Mouse (Mus musculus): ENCODE results near the gene Ppp4r1. TPM values are rescaled to one million over a fixed set of nuclear protein-coding genes. Genes with fewer than 3 reads are reported as not detected.

Gene Ppp4r1
- polyA plus RNA-seq, 1 experiment from 2014 or later, result 65.1 TPM

DNA sequence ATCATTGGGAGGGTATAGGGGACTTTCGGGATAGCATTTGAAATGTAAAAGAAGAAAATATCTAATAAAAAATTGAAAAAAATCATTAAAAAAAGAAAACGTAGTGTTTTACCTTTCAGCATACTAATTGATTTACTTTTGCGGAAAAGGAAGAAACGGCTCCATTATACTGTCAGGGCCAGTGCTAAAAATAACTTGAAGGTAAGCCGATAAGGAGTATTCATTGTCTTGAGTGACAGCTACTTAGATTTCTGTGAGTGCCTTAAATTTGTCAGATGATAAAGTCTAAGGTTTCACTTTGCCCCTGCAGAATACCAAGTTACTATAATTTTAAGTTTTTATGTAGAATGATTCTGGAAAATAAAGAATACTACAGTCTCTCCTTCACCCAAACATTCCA is 37.8 kb downstream of the Ppp4r1 start:
- no peaks in the 10 kb centered on the region for H3K9me3 ChIP-seq (replicated peaks; ENCODE audit: control insufficient read depth, low read length)
- WGBS, result 87% methylated on average over 5 of the region's 5 CpGs
- H3K36me3 ChIP-seq (replicated peaks; ENCODE audit: control insufficient read depth, insufficient read depth, low read depth, low read length), result peaks cover 10% of the 10 kb centered on the region
- no peaks in the 10 kb centered on the region for H3K27me3 ChIP-seq (ENCODE audit: control insufficient read depth, insufficient read depth, low read length)
- H3K9ac ChIP-seq (replicated peaks; ENCODE audit: low read length), result no peak overlapping the region
- ATAC-seq (replicated peaks; ENCODE audit: insufficient number of reproducible peaks, low FRiP score, low TSS enrichment, low read depth) (no peak), DNase-seq (ENCODE audit: low spot score) (no peak)
- no peak overlapping the region for H3K4me2 ChIP-seq (ENCODE audit: low read depth, low read length)
- H3K4me1 ChIP-seq (ENCODE audit: control insufficient read depth, insufficient read depth, low read length), result no peaks in the 10 kb centered on the region
- H3K27ac ChIP-seq (replicated peaks; ENCODE audit: low read depth, low read length), result no peak overlapping the region
- H3K4me3 ChIP-seq (ENCODE audit: low read depth, low read length), result no peak overlapping the region

DNA sequence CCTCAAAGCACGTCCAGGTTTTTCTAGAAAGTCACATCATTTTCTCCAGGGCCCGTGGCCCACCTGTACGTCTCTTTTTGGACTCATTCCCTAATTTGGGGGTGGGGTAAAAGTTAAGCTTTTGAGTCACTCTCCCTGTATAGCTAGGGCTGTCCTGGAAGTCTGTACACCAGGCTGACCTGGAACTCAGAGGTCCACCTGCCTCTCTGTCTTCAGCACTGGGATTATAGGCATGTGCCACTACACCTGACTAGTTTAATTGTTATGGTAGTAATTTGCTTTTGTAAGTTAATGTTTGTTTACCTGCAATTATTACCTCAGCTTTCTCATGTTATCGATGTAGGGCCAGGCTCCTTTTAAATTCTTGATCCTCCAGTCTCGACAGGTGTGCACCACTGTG is 40.0 kb downstream of the Ppp4r1 start:
- Histone ChIP-seq H3K4me2 (ENCODE audit: low read depth, low read length) (no peak overlapping the region), H3K27me3 (ENCODE audit: control insufficient read depth, insufficient read depth, low read length) (no peaks in the 10 kb centered on the region), H3K27ac (replicated peaks; ENCODE audit: low read depth, low read length) (no peak overlapping the region), H3K36me3 (replicated peaks; ENCODE audit: control insufficient read depth, insufficient read depth, low read depth, low read length) (peaks cover 4% of the 10 kb centered on the region), H3K9me3 (replicated peaks; ENCODE audit: control insufficient read depth, low read length) (no peaks in the 10 kb centered on the region), H3K4me3 (ENCODE audit: low read depth, low read length) (no peak overlapping the region), H3K9ac (replicated peaks; ENCODE audit: low read length) (no peak overlapping the region), H3K4me1 (ENCODE audit: control insufficient read depth, insufficient read depth, low read length) (no peaks in the 10 kb centered on the region)
- DNase-seq (ENCODE audit: low spot score) (no peak), ATAC-seq (replicated peaks; ENCODE audit: insufficient number of reproducible peaks, low FRiP score, low TSS enrichment, low read depth) (no peak)
- WGBS, result 96% methylated on average over 5 of the region's 5 CpGs

DNA sequence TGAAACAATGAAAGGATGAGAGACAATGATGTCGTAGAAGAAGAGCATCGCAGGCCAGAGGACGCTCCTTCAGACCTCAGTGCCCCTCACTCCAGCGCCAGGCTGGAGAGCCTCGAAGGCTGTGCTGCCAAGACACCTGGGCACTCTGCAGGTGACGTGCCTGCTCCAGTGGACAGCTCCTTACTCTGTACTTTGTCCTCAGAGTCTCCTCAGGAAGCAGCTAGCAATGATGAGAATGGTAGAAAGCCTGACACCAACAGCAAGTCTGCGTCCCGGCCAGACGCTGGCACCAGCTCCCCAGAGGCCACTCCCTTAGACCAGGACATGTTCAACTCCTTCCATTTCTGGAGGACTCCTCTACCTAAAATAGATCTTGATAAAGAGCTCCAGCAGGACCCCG is 41.9 kb downstream of the Ppp4r1 start:
- no peak for ATAC-seq (replicated peaks; ENCODE audit: insufficient number of reproducible peaks, low FRiP score, low TSS enrichment, low read depth)
- WGBS, result 95% methylated on average over 10 of the region's 10 CpGs
- H3K36me3 ChIP-seq (replicated peaks; ENCODE audit: control insufficient read depth, insufficient read depth, low read depth, low read length), result peaks cover 4% of the 10 kb centered on the region

DNA sequence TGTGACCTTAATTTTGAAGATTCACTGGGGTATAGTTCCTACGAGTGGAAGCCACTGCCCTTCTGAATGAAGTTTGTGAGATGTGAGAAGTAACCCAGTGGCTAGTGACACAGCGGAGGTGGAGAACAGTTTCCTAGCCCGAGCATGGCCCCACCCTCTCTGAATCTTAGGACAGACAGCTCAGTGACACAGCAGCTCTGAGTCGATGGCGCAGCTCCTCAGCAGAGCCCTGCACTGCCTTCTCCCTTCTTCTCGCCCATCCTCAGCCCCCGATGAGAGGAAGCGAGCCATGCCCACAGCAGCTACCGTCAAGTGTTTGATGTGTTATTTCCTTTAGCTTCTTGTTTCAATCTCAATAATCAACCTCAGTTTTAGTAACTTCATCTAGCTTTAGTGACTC is 43.9 kb downstream of the Ppp4r1 start:
- Histone ChIP-seq H3K4me1 (ENCODE audit: control insufficient read depth, insufficient read depth, low read length) (no peaks in the 10 kb centered on the region), H3K27me3 (ENCODE audit: control insufficient read depth, insufficient read depth, low read length) (no peaks in the 10 kb centered on the region), H3K36me3 (replicated peaks; ENCODE audit: control insufficient read depth, insufficient read depth, low read depth, low read length) (peaks cover 8% of the 10 kb centered on the region), H3K4me2 (ENCODE audit: low read depth, low read length) (no peak overlapping the region), H3K4me3 (ENCODE audit: low read depth, low read length) (no peak overlapping the region), H3K9me3 (replicated peaks; ENCODE audit: control insufficient read depth, low read length) (no peaks in the 10 kb centered on the region), H3K9ac (replicated peaks; ENCODE audit: low read length) (no peak overlapping the region), H3K27ac (replicated peaks; ENCODE audit: low read depth, low read length) (no peak overlapping the region)
- ATAC-seq (replicated peaks; ENCODE audit: insufficient number of reproducible peaks, low FRiP score, low TSS enrichment, low read depth) (no peak), DNase-seq (ENCODE audit: low spot score) (no peak)
- WGBS, result 80% methylated on average over 9 of the region's 9 CpGs

More for the DNA sequence above, 41.9 kb downstream of the Ppp4r1 start:
- no peak for DNase-seq (ENCODE audit: low spot score)
- no peak overlapping the region for H3K4me2 ChIP-seq (ENCODE audit: low read depth, low read length)
- no peak overlapping the region for H3K27ac ChIP-seq (replicated peaks; ENCODE audit: low read depth, low read length)
- H3K9ac ChIP-seq (replicated peaks; ENCODE audit: low read length), result no peak overlapping the region
- no peaks in the 10 kb centered on the region for H3K9me3 ChIP-seq (replicated peaks; ENCODE audit: control insufficient read depth, low read length)
- H3K27me3 ChIP-seq (ENCODE audit: control insufficient read depth, insufficient read depth, low read length), result no peaks in the 10 kb centered on the region
- no peaks in the 10 kb centered on the region for H3K4me1 ChIP-seq (ENCODE audit: control insufficient read depth, insufficient read depth, low read length)
- H3K4me3 ChIP-seq (ENCODE audit: low read depth, low read length), result no peak overlapping the region

DNA sequence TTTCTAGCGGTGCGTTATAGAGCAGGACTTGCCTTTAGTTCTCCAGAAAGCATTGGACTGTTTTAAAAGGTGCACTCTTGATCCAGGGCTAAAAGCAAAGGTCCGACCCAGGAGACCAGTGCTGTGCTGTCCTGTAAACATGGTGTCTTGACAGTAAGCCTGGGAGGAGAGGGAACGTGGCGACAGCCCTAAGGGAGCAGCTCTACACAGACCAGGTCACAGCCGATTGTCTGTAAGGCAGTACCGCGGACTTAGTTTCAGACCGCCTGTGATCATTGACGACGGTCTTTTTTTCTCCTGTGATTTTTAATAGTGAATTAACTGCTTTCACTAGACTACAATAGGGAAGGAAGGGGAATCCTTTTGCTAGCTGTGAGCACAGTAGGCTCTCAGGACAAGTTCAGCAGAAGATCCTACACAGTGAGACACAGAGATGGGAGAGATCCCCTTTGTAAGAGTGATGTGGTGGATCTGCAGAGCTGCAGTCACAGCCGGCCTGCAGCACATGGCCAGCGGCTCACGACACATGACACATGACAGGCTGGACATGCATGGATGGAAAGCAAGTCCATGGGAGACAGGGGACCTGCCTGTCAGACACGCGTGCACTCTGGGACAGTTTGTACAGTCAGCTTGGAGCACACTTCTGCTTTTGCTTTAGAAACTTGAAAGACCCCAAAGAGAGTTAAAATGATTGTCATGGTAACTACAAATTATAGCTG is 44.9 kb downstream of the Ppp4r1 start:
- WGBS, result 87% methylated on average over 16 of the region's 16 CpGs
- no peak for DNase-seq (ENCODE audit: low spot score)
- Histone ChIP-seq H3K9me3 (replicated peaks; ENCODE audit: control insufficient read depth, low read length) (no peaks in the 10 kb centered on the region), H3K4me2 (ENCODE audit: low read depth, low read length) (no peak overlapping the region), H3K36me3 (replicated peaks; ENCODE audit: control insufficient read depth, insufficient read depth, low read depth, low read length) (peaks cover 8% of the 10 kb centered on the region), H3K4me1 (ENCODE audit: control insufficient read depth, insufficient read depth, low read length) (no peaks in the 10 kb centered on the region), H3K9ac (replicated peaks; ENCODE audit: low read length) (no peak overlapping the region), H3K27ac (replicated peaks; ENCODE audit: low read depth, low read length) (no peak overlapping the region), H3K4me3 (ENCODE audit: low read depth, low read length) (no peak overlapping the region), H3K27me3 (ENCODE audit: control insufficient read depth, insufficient read depth, low read length) (no peaks in the 10 kb centered on the region)
- 0 out of 2 replicates have a peak, but pooled peaks have one; percentile 64 for ATAC-seq (replicated peaks; ENCODE audit: insufficient number of reproducible peaks, low FRiP score, low TSS enrichment, low read depth)

- no peaks in the 10 kb centered on the region for H3K4me1 ChIP-seq (ENCODE audit: control insufficient read depth, insufficient read depth, low read length)
- H3K4me2 ChIP-seq (ENCODE audit: low read depth, low read length), result no peak overlapping the region
- no peaks in the 10 kb centered on the region for H3K9me3 ChIP-seq (replicated peaks; ENCODE audit: control insufficient read depth, low read length)
- DNase-seq (ENCODE audit: low spot score) (no peak), ATAC-seq (replicated peaks; ENCODE audit: insufficient number of reproducible peaks, low FRiP score, low TSS enrichment, low read depth) (no peak)
- no peak overlapping the region for H3K9ac ChIP-seq (replicated peaks; ENCODE audit: low read length)
- H3K27me3 ChIP-seq (ENCODE audit: control insufficient read depth, insufficient read depth, low read length), result no peaks in the 10 kb centered on the region
- no peak overlapping the region for H3K27ac ChIP-seq (replicated peaks; ENCODE audit: low read depth, low read length)
- H3K4me3 ChIP-seq (ENCODE audit: low read depth, low read length), result no peak overlapping the region
- peaks cover 8% of the 10 kb centered on the region for H3K36me3 ChIP-seq (replicated peaks; ENCODE audit: control insufficient read depth, insufficient read depth, low read depth, low read length)
- 92% methylated on average over 5 of the region's 5 CpGs for WGBS
These were observed 45.5 kb downstream of the Ppp4r1 start for GRCm38 (mm10) chr17:65827904-65828303.

DNA sequence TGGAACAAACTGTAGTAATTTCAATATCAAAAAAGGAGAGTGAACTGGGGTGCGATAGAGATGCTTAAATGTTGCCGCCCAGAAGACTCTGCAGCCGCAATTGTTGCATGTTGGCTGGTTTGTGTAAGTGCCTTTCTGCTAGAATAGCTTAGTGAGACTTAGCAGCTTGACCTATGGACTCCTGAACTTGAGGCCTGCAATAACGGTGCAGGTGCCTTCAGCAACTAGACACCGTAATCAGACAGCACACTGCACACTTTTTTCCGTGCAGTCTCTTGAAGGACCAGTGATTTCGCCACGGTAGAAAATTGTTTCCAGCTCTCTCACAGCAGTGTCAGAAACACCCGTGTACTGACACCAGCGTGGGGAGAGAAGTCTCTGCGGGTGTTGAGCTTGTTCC is 46.6 kb downstream of the Ppp4r1 start:
- 81% methylated on average over 11 of the region's 11 CpGs for WGBS
- DNase-seq (ENCODE audit: low spot score) (no peak), ATAC-seq (replicated peaks; ENCODE audit: insufficient number of reproducible peaks, low FRiP score, low TSS enrichment, low read depth) (no peak)
- no peak overlapping the region for H3K4me2 ChIP-seq (ENCODE audit: low read depth, low read length)
- no peaks in the 10 kb centered on the region for H3K9me3 ChIP-seq (replicated peaks; ENCODE audit: control insufficient read depth, low read length)
- no peak overlapping the region for H3K4me3 ChIP-seq (ENCODE audit: low read depth, low read length)
- no peaks in the 10 kb centered on the region for H3K27me3 ChIP-seq (ENCODE audit: control insufficient read depth, insufficient read depth, low read length)
- no peak overlapping the region for H3K9ac ChIP-seq (replicated peaks; ENCODE audit: low read length)
- no peak overlapping the region for H3K27ac ChIP-seq (replicated peaks; ENCODE audit: low read depth, low read length)
- H3K4me1 ChIP-seq (ENCODE audit: control insufficient read depth, insufficient read depth, low read length), result no peaks in the 10 kb centered on the region
- peaks cover 8% of the 10 kb centered on the region for H3K36me3 ChIP-seq (replicated peaks; ENCODE audit: control insufficient read depth, insufficient read depth, low read depth, low read length)

- no peak overlapping the region for H3K27ac ChIP-seq (replicated peaks; ENCODE audit: low read depth, low read length)
- peaks cover 8% of the 10 kb centered on the region for H3K36me3 ChIP-seq (replicated peaks; ENCODE audit: control insufficient read depth, insufficient read depth, low read depth, low read length)
These were observed 48.0 kb downstream of the Ppp4r1 start for GRCm38 (mm10) chr17:65830216-65830863.

More at GRCm38 (mm10) chr17:65830216-65830863, 48.0 kb downstream of the Ppp4r1 start:
- no peaks in the 10 kb centered on the region for H3K27me3 ChIP-seq (ENCODE audit: control insufficient read depth, insufficient read depth, low read length)
- H3K9me3 ChIP-seq (replicated peaks; ENCODE audit: control insufficient read depth, low read length), result no peaks in the 10 kb centered on the region
- no peaks in the 10 kb centered on the region for H3K4me1 ChIP-seq (ENCODE audit: control insufficient read depth, insufficient read depth, low read length)
- ATAC-seq (replicated peaks; ENCODE audit: insufficient number of reproducible peaks, low FRiP score, low TSS enrichment, low read depth), result 0 out of 2 replicates have a peak, but pooled peaks have one; percentile 29
- no peak overlapping the region for H3K4me2 ChIP-seq (ENCODE audit: low read depth, low read length)
- 93% methylated on average over 13 of the region's 13 CpGs for WGBS
- no peak for DNase-seq (ENCODE audit: low spot score)
- H3K9ac ChIP-seq (replicated peaks; ENCODE audit: low read length), result no peak overlapping the region
- no peak overlapping the region for H3K4me3 ChIP-seq (ENCODE audit: low read depth, low read length)

Data from embryonic facial prominence, embryonic 11.5 days (tissue).